Mouse (Mus musculus) cerebellum, adult 11-12 months (tissue): ENCODE measurements around the gene Trappc6b.
"Not testable (repeated sequence)": the region's sequence is repeated elsewhere in the genome, so short reads cannot be mapped to it uniquely, and the experiment has no call there.

Experiments
- DNase-seq: peaks from one replicate; pipeline ENCODE4 v3.0.0; 2022

Trappc6b gene

GRCm38 (mm10) chr12:59060993-59061595 lies at the start of gene Trappc6b:
Trappc6b (minus strand) TSS chr12:59061472.
- DNase-seq: peak; percentile 79

- no peak for DNase-seq
Observed at GRCm38 (mm10) chr12:59107926-59108325, 46.7 kb upstream of the Trappc6b start.

- no peak for DNase-seq
Observed at GRCm38 (mm10) chr12:59106491-59106890, 45.2 kb upstream of the Trappc6b start.

- DNase-seq: no peak
Observed at GRCm38 (mm10) chr12:59105914-59106313, 44.6 kb upstream of the Trappc6b start.

- DNase-seq: no peak
Observed at GRCm38 (mm10) chr12:59104771-59105170, 43.5 kb upstream of the Trappc6b start.

GRCm38 (mm10) chr12:59095104-59096025 lies 34.1 kb upstream of the Trappc6b start, which contains the start of gene Mia2:
Mia2 (plus strand) TSS chr12:59095799.
- DNase-seq: no peak

GRCm38 (mm10) chr12:59093543-59093942 lies 32.3 kb upstream of the Trappc6b start:
- DNase-seq: no peak

GRCm38 (mm10) chr12:59086171-59086570 lies 24.9 kb upstream of the Trappc6b start:
- DNase-seq: no peak

GRCm38 (mm10) chr12:59084446-59084845 lies 23.2 kb upstream of the Trappc6b start:
- no peak for DNase-seq

- DNase-seq: no peak
Observed at GRCm38 (mm10) chr12:59080461-59080860, 19.2 kb upstream of the Trappc6b start.

GRCm38 (mm10) chr12:59077883-59078282 lies 16.6 kb upstream of the Trappc6b start:
- no peak for DNase-seq

- no peak for DNase-seq
Observed at GRCm38 (mm10) chr12:59076996-59077395, 15.7 kb upstream of the Trappc6b start.

- DNase-seq: no peak
Observed at GRCm38 (mm10) chr12:59074052-59074451, 12.8 kb upstream of the Trappc6b start.

GRCm38 (mm10) chr12:59072286-59072685 lies 11.0 kb upstream of the Trappc6b start:
- no peak for DNase-seq

- DNase-seq: no peak
Observed at GRCm38 (mm10) chr12:59068791-59069190, 7.5 kb upstream of the Trappc6b start.

- DNase-seq: no peak
Observed at GRCm38 (mm10) chr12:59067095-59067494, 5.8 kb upstream of the Trappc6b start.

- DNase-seq: peak; percentile 98
Observed at GRCm38 (mm10) chr12:59066448-59067077, 5.3 kb upstream of the Trappc6b start, which contains the start of gene Pnn. Pnn (plus strand) TSS chr12:59066884.

- no peak for DNase-seq
Observed at GRCm38 (mm10) chr12:59065776-59066175, 4.5 kb upstream of the Trappc6b start.

- no peak for DNase-seq
Observed at GRCm38 (mm10) chr12:59064837-59065236, 3.6 kb upstream of the Trappc6b start.

GRCm38 (mm10) chr12:59060322-59060721 lies 950 bp downstream of the Trappc6b start:
- DNase-seq: no peak

GRCm38 (mm10) chr12:59058242-59058641 lies 3.0 kb downstream of the Trappc6b start:
- not testable (repeated sequence) for DNase-seq

GRCm38 (mm10) chr12:59056222-59056621 lies 5.0 kb downstream of the Trappc6b start:
- DNase-seq: no peak

GRCm38 (mm10) chr12:59055196-59055850 lies 5.9 kb downstream of the Trappc6b start:
- DNase-seq: no peak
